Mouse (Mus musculus) embryo, embryonic 10.5 days (tissue): ENCODE data around the gene Tmem86a.
"Not testable (repeated sequence)": the region's sequence is repeated elsewhere in the genome, so short reads cannot be mapped to it uniquely, and the experiment has no call there.

Source experiments
- DNase-seq: peaks from one replicate; pipeline ENCODE4 v3.0.0-alpha.2; 2015; ENCODE audit warnings: low spot score

Tmem86a gene

GRCm38 (mm10) chr7:47050366-47050765 is at the start of gene Tmem86a:
Gene Tmem86a (plus strand): TSS chr7:47050601.
- DNase-seq, result peak; percentile 97

- DNase-seq, result no peak
Observed at GRCm38 (mm10) chr7:47000644-47000983, 49.8 kb upstream of the Tmem86a start.

- no peak for DNase-seq
Observed at GRCm38 (mm10) chr7:47001125-47001899, 49.1 kb upstream of the Tmem86a start.

GRCm38 (mm10) chr7:47001900-47002275 is 48.5 kb upstream of the Tmem86a start:
- no peak for DNase-seq

GRCm38 (mm10) chr7:47003411-47004115 is 46.8 kb upstream of the Tmem86a start:
- DNase-seq, result no peak

- peak; percentile 22 for DNase-seq
Observed at GRCm38 (mm10) chr7:47007109-47007780, 43.2 kb upstream of the Tmem86a start.

GRCm38 (mm10) chr7:47007818-47008167 is 42.6 kb upstream of the Tmem86a start:
- DNase-seq, result peak; percentile 85

GRCm38 (mm10) chr7:47008168-47008993 is 42.0 kb upstream of the Tmem86a start, which contains the start of gene Spty2d1:
Gene Spty2d1 (minus strand): TSS chr7:47008411.
- DNase-seq, result peak; percentile 98

- DNase-seq, result no peak
Observed at GRCm38 (mm10) chr7:47013131-47013767, 37.2 kb upstream of the Tmem86a start.

GRCm38 (mm10) chr7:47014564-47015389 is 35.6 kb upstream of the Tmem86a start:
- peak; percentile 16 for DNase-seq

- DNase-seq, result peak; percentile 92
Observed at GRCm38 (mm10) chr7:47015390-47016065, 34.9 kb upstream of the Tmem86a start.

GRCm38 (mm10) chr7:47016602-47017001 is 33.8 kb upstream of the Tmem86a start:
- no peak for DNase-seq

- DNase-seq, result no peak
Observed at GRCm38 (mm10) chr7:47017146-47017545, 33.3 kb upstream of the Tmem86a start.

- no peak for DNase-seq
Observed at GRCm38 (mm10) chr7:47019641-47020040, 30.8 kb upstream of the Tmem86a start.

GRCm38 (mm10) chr7:47020956-47021355 is 29.4 kb upstream of the Tmem86a start:
- DNase-seq, result no peak

GRCm38 (mm10) chr7:47022482-47022881 is 27.9 kb upstream of the Tmem86a start:
- DNase-seq, result no peak

GRCm38 (mm10) chr7:47023530-47023929 is 26.9 kb upstream of the Tmem86a start:
- DNase-seq, result peak; percentile 86

- no peak for DNase-seq
Observed at GRCm38 (mm10) chr7:47024454-47024853, 25.9 kb upstream of the Tmem86a start.

GRCm38 (mm10) chr7:47025429-47025828 is 25.0 kb upstream of the Tmem86a start:
- DNase-seq, result no peak

- DNase-seq, result not testable (repeated sequence)
Observed at GRCm38 (mm10) chr7:47026899-47027298, 23.5 kb upstream of the Tmem86a start.
